Mouse (Mus musculus) hindbrain, embryonic 11.5 days (tissue): ENCODE results near the gene Cyp2c55. TPM values are rescaled to one million over a fixed set of nuclear protein-coding genes. Genes with fewer than 3 reads are reported as not detected.
A peak's percentile ranks its signal among the peaks of the same experiment; 100 is the strongest.

ENCODE experiments used
- ATAC-seq: fragments of 200-750 bp; cut with Nextera tagmentation; 2 replicates; pipeline ENCODE4 v1.8.0; 2017; ENCODE audit warnings: mild to moderate bottlenecking, moderate TSS enrichment, moderate library complexity; ENCODE audit not compliant: low FRiP score
- DNase-seq: peaks from one replicate; pipeline ENCODE4 v3.0.0-alpha.2; 2015; ENCODE audit warnings: low spot score
- H3K27ac ChIP-seq: fragments of 300-500 bp; sonication (generic); 2 replicates; pipeline ENCODE4 v1.5.1; 2014; ENCODE audit warnings: mild to moderate bottlenecking, low read depth, low read length
- H3K27me3 ChIP-seq: fragments of 300-500 bp; sonication (generic); 2 replicates; pipeline ENCODE4 v1.6.1; 2014; ENCODE audit warnings: mild to moderate bottlenecking, low read length, moderate library complexity, mixed read lengths; ENCODE audit not compliant: control insufficient read depth, insufficient read depth
- H3K36me3 ChIP-seq: fragments of 300-500 bp; sonication (generic); 2 replicates; pipeline ENCODE4 v1.6.1; 2014; ENCODE audit warnings: mild to moderate bottlenecking, low read length, moderate library complexity, mixed read lengths; ENCODE audit not compliant: control insufficient read depth, insufficient read depth
- H3K4me1 ChIP-seq: fragments of 300-500 bp; sonication (generic); replicated peaks from 2 replicates; pipeline ENCODE4 v1.6.1; 2014; ENCODE audit warnings: low read length, mixed read lengths; ENCODE audit not compliant: control insufficient read depth, insufficient read depth
- H3K4me2 ChIP-seq: fragments of 300-500 bp; sonication (generic); replicated peaks from 2 replicates; pipeline ENCODE4 v1.6.1; 2014; ENCODE audit warnings: mild to moderate bottlenecking, low read depth, low read length
- H3K4me3 ChIP-seq: fragments of 300-500 bp; sonication (generic); 2 replicates; pipeline ENCODE4 v1.5.1; 2014; ENCODE audit warnings: low read depth, low read length
- H3K9ac ChIP-seq: fragments of 300-500 bp; sonication (generic); 2 replicates; pipeline ENCODE4 v1.6.1; 2014; ENCODE audit warnings: low read depth, low read length
- H3K9me3 ChIP-seq: fragments of 300-500 bp; sonication (generic); 2 replicates; pipeline ENCODE4 v1.6.1; 2016; ENCODE audit warnings: low read length; ENCODE audit not compliant: control insufficient read depth
- WGBS: fragments of 180-500 bp; shearing (Covaris S2); extraction: QIAGEN DNeasy Blood & Tissue Kit; methylation state at CpG from one replicate; pipeline ENCODE4 v1.1.7; 2014; 5-methylcytosine and 5-hydroxymethylcytosine counted together
- polyA plus RNA-seq: library from polyadenylated mRNA; unstranded; fragments of >200 nt; fragmentation: Nextera tagmentation; extraction: Ambion mirVana; gene quantifications from 2 replicates; pipeline ENCODE4 v1.2.1, GENCODE M21; 2014

Cyp2c55 gene
- polyA plus RNA-seq, result not detected in 2 replicates

- no peak for ATAC-seq
- no peak for DNase-seq
- no peaks in the 10 kb centered on the region for H3K9me3 ChIP-seq
- no peak within 1 kb of the TSS for H3K27ac ChIP-seq
- no peak within 1 kb of the TSS for H3K4me2 ChIP-seq
- H3K4me1 ChIP-seq, result no peaks in the 10 kb centered on the region
- no peak within 1 kb of the TSS for H3K4me3 ChIP-seq
- H3K27me3 ChIP-seq, result no peaks in the 10 kb centered on the region
- H3K9ac ChIP-seq, result no peak within 1 kb of the TSS
- no peaks in the 10 kb centered on the region for H3K36me3 ChIP-seq
Measured at GRCm38 (mm10) chr19:39006715-39007114, at the start of gene Cyp2c55. TSS of gene Cyp2c55 (plus strand) at chr19:39007019.

DNA sequence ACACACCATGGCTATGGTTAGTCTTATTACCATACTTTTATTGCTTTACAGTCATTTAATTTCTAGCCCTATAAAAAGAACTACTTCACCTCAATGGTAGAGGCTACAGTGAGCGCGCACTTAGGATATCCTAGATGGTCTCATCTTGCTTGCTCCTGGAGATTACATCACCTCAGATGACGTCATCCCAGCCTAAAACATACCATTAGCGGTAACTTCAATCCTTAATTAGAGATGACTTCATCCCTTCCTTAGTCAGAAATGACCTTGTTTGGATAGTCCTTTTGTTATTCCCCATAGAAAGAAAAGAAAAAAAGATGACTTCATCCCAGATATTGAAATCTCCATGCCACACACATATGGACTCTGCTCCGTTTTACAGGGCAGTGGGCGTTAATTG lies 36.1 kb upstream of the Cyp2c55 start:
- H3K9me3 ChIP-seq, result no peaks in the 10 kb centered on the region
- H3K36me3 ChIP-seq, result no peaks in the 10 kb centered on the region
- ATAC-seq, result no peak
- 92% methylated on average over 6 of the region's 6 CpGs for WGBS
- H3K27ac ChIP-seq, result no peak overlapping the region
- H3K4me2 ChIP-seq, result no peak overlapping the region
- no peaks in the 10 kb centered on the region for H3K27me3 ChIP-seq
- no peaks in the 10 kb centered on the region for H3K4me1 ChIP-seq
- no peak for DNase-seq
- H3K9ac ChIP-seq, result no peak overlapping the region
- H3K4me3 ChIP-seq, result no peak overlapping the region

GRCm38 (mm10) chr19:38972581-38972980 lies 34.2 kb upstream of the Cyp2c55 start:
- Histone ChIP-seq H3K36me3 (no peaks in the 10 kb centered on the region), H3K4me3 (no peak overlapping the region), H3K9me3 (no peaks in the 10 kb centered on the region), H3K27me3 (no peaks in the 10 kb centered on the region), H3K27ac (no peak overlapping the region), H3K4me1 (no peaks in the 10 kb centered on the region), H3K9ac (no peak overlapping the region), H3K4me2 (no peak overlapping the region)
- no peak; the same call in 1 of the 2 replicates for ATAC-seq
- no peak for DNase-seq
- WGBS, result 74% methylated on average over 5 of the region's 5 CpGs

GRCm38 (mm10) chr19:38973666-38974065 lies 33.2 kb upstream of the Cyp2c55 start:
- no peak for ATAC-seq
- no peak overlapping the region for H3K27ac ChIP-seq
- H3K36me3 ChIP-seq, result no peaks in the 10 kb centered on the region
- H3K4me3 ChIP-seq, result no peak overlapping the region
- no peaks in the 10 kb centered on the region for H3K4me1 ChIP-seq
- H3K9me3 ChIP-seq, result no peaks in the 10 kb centered on the region
- H3K27me3 ChIP-seq, result no peaks in the 10 kb centered on the region
- no peak for DNase-seq
- WGBS, result 63% methylated on average over 7 of the region's 7 CpGs
- no peak overlapping the region for H3K9ac ChIP-seq
- H3K4me2 ChIP-seq, result no peak overlapping the region

GRCm38 (mm10) chr19:38976269-38976668 lies 30.6 kb upstream of the Cyp2c55 start:
- H3K4me2 ChIP-seq, result no peak overlapping the region
- H3K4me3 ChIP-seq, result no peak overlapping the region
- H3K9ac ChIP-seq, result no peak overlapping the region
- no peak overlapping the region for H3K27ac ChIP-seq
- no peaks in the 10 kb centered on the region for H3K9me3 ChIP-seq
- no peak for DNase-seq
- no peaks in the 10 kb centered on the region for H3K4me1 ChIP-seq
- H3K27me3 ChIP-seq, result no peaks in the 10 kb centered on the region
- H3K36me3 ChIP-seq, result no peaks in the 10 kb centered on the region
- no peak for ATAC-seq

GRCm38 (mm10) chr19:38981966-38982365 lies 24.9 kb upstream of the Cyp2c55 start:
- WGBS, result 0% methylated on average over 1 of the region's 1 CpGs
- H3K4me1 ChIP-seq, result no peaks in the 10 kb centered on the region
- H3K4me2 ChIP-seq, result no peak overlapping the region
- ATAC-seq (no peak), DNase-seq (peak; percentile 78)
- H3K9ac ChIP-seq, result no peak overlapping the region
- no peak overlapping the region for H3K4me3 ChIP-seq
- H3K27me3 ChIP-seq, result no peaks in the 10 kb centered on the region
- no peak overlapping the region for H3K27ac ChIP-seq
- H3K9me3 ChIP-seq, result no peaks in the 10 kb centered on the region
- H3K36me3 ChIP-seq, result no peaks in the 10 kb centered on the region

GRCm38 (mm10) chr19:38998248-38998647 lies 8.6 kb upstream of the Cyp2c55 start:
- Histone ChIP-seq H3K9me3 (no peaks in the 10 kb centered on the region), H3K27me3 (no peaks in the 10 kb centered on the region)

DNA sequence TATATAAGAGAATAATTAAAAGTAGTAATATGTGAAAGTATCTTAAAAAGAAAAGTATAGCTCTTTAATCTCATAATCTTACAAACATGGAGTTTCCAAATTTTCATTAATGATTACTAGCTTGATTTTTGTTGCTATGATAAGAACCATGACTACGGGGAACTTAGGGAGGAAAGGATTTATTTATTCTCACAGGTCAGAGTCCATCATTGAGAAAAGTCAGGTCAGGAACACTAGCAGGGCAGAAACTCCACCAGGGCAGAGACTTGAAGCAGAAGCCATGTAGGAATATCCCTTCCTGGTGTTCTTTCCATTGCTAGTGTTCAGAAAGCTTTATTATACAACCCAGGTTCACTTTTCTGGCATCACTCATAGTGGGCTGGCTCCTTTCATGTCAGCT lies 8.1 kb upstream of the Cyp2c55 start:
- H3K4me2 ChIP-seq, result no peak overlapping the region
- H3K9me3 ChIP-seq, result no peaks in the 10 kb centered on the region
- no peak overlapping the region for H3K9ac ChIP-seq
- ATAC-seq, result no peak
- no peaks in the 10 kb centered on the region for H3K36me3 ChIP-seq
- H3K27ac ChIP-seq, result no peak overlapping the region
- 88% methylated on average over 1 of the region's 1 CpGs for WGBS
- H3K4me3 ChIP-seq, result no peak overlapping the region
- H3K27me3 ChIP-seq, result no peaks in the 10 kb centered on the region
- no peak for DNase-seq
- H3K4me1 ChIP-seq, result no peaks in the 10 kb centered on the region

More at GRCm38 (mm10) chr19:38998248-38998647, 8.6 kb upstream of the Cyp2c55 start:
- Histone ChIP-seq H3K9ac (no peak overlapping the region), H3K27ac (no peak overlapping the region), H3K36me3 (no peaks in the 10 kb centered on the region), H3K4me1 (no peaks in the 10 kb centered on the region), H3K4me3 (no peak overlapping the region), H3K4me2 (no peak overlapping the region)
- 83% methylated on average over 4 of the region's 4 CpGs for WGBS
- ATAC-seq (no peak), DNase-seq (no peak)

DNA sequence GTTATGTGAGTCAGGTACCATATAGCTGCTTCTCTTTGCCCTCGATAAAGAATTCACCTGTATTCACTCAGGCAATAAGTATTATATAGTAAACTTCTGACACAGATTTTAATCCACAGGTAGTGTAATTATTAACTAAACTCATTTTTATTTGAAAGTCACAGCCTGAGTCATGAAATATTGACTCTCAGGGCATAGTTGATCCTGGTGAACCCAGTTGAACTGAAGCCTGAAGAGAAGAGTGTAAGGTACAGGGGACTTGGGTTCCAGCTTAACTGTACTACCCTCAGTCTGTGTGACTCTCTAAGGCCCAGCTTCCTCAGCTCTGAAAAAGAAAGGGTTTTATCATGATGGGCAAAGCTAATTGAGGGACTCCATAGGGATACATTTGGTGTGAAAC lies 1.7 kb upstream of the Cyp2c55 start:
- no peaks in the 10 kb centered on the region for H3K27me3 ChIP-seq
- H3K9ac ChIP-seq, result no peak overlapping the region
- no peak for ATAC-seq
- H3K27ac ChIP-seq, result no peak overlapping the region
- no peaks in the 10 kb centered on the region for H3K9me3 ChIP-seq
- DNase-seq, result no peak
- H3K4me2 ChIP-seq, result no peak overlapping the region
- H3K4me3 ChIP-seq, result no peak overlapping the region
- no peaks in the 10 kb centered on the region for H3K36me3 ChIP-seq
- 92% methylated on average over 1 of the region's 1 CpGs for WGBS
- no peaks in the 10 kb centered on the region for H3K4me1 ChIP-seq
